Mouse (Mus musculus) forebrain, embryonic 11.5 days (tissue): Measurements from ENCODE around the gene Swi5. TPM values are rescaled to one million over a fixed set of nuclear protein-coding genes. Genes with fewer than 3 reads are reported as not detected.
A peak's percentile ranks its signal among the peaks of the same experiment; 100 is the strongest.

ENCODE experiments used
- ATAC-seq: fragments of 200-750 bp; cut with Nextera tagmentation; replicated peaks from 2 replicates; pipeline ENCODE4 v1.8.0; 2017; ENCODE audit warnings: moderate TSS enrichment; ENCODE audit not compliant: low FRiP score
- DNase-seq: peaks from one replicate; pipeline ENCODE4 v3.0.0-alpha.2; 2017; ENCODE audit warnings: low spot score
- H3K27ac ChIP-seq: fragments of 300-500 bp; sonication (generic); 2 replicates; pipeline ENCODE4 v1.5.1; 2014; ENCODE audit warnings: low read depth, low read length
- H3K27me3 ChIP-seq: fragments of 300-500 bp; sonication (generic); 2 replicates; pipeline ENCODE4 v1.6.1; 2014; ENCODE audit warnings: mild to moderate bottlenecking, low read length, mixed read lengths; ENCODE audit not compliant: control insufficient read depth, insufficient read depth
- H3K36me3 ChIP-seq: fragments of 300-500 bp; sonication (generic); 2 replicates; pipeline ENCODE4 v1.6.1; 2014; ENCODE audit warnings: mild to moderate bottlenecking, low read length, moderate library complexity, mixed read lengths; ENCODE audit not compliant: control insufficient read depth, insufficient read depth
- H3K4me1 ChIP-seq: fragments of 300-500 bp; sonication (generic); replicated peaks from 2 replicates; pipeline ENCODE4 v1.6.1; 2014; ENCODE audit warnings: low read length, mixed read lengths; ENCODE audit not compliant: control insufficient read depth, insufficient read depth
- H3K4me2 ChIP-seq: fragments of 300-500 bp; sonication (generic); 2 replicates; pipeline ENCODE4 v1.6.1; 2014; ENCODE audit warnings: low read depth, mild to moderate bottlenecking, low read length, moderate library complexity, mixed read lengths; ENCODE audit not compliant: severe bottlenecking
- H3K4me3 ChIP-seq: fragments of 300-500 bp; sonication (generic); 2 replicates; pipeline ENCODE4 v1.5.1; 2014; ENCODE audit warnings: low read depth, low read length
- H3K9ac ChIP-seq: fragments of 300-500 bp; sonication (generic); 2 replicates; pipeline ENCODE4 v1.6.1; 2014; ENCODE audit warnings: low read length
- H3K9me3 ChIP-seq: fragments of 300-500 bp; sonication (generic); 2 replicates; pipeline ENCODE4 v1.6.1; 2016; ENCODE audit warnings: low read length, mixed read lengths; ENCODE audit not compliant: control insufficient read depth
- WGBS: fragments of 180-500 bp; shearing (Covaris S2); extraction: QIAGEN DNeasy Blood & Tissue Kit; methylation state at CpG from one replicate; pipeline ENCODE4 v1.1.7; 2014; 5-methylcytosine and 5-hydroxymethylcytosine counted together
- microRNA-seq: library from miRNA; unstranded; fragments of <30 nt; microRNA quantifications from one replicate; pipeline ENCODE4, GENCODE M21; 2016; ENCODE audit not compliant: insufficient number of aligned reads
- polyA plus RNA-seq: library from polyadenylated mRNA; unstranded; fragments of >200 nt; fragmentation: Nextera tagmentation; extraction: Ambion mirVana; gene quantifications from 2 replicates; pipeline ENCODE4 v1.2.1, GENCODE M21; 2014

The Swi5 gene
- polyA plus RNA-seq, 1 experiment from 2014 or later: 345 TPM

DNA sequence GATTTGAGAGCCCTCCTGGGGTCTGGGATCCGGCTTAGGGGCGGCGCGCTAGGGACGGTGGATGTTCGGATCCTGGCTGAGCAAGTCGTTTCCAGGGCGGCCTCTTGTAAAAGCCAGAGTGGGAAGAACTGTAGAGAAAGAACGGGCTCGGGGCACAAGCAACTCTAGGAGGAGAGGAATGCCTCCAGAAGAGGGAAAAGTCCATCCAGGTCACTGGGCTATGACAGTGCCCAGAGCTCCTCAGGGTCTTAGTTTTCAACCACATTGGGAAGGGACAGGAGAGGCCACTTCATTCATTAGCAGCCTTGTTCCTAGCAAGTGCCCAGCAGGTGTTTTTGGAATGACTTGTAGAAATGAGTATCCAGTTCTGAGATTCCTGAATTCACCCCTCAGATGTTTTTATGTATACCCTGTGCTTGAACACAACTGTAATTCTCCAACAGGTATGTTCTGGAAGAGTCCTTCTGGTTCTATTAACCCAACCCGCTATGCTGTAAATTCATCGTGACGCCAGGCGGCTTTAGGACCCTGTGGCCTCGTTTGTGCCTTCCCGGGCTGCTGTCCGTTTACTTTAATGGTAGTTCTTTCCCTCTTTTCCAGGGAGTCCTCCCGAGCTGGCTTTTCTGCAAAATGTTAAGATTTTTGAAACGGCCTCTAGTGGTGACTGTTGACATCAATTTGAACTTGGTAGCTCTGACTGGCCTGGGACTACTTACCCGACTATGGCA lies 51.0 kb downstream of the Swi5 start:
- peaks cover 4% of the 10 kb centered on the region; the same call in 1 of the 2 replicates for H3K36me3 ChIP-seq

DNA sequence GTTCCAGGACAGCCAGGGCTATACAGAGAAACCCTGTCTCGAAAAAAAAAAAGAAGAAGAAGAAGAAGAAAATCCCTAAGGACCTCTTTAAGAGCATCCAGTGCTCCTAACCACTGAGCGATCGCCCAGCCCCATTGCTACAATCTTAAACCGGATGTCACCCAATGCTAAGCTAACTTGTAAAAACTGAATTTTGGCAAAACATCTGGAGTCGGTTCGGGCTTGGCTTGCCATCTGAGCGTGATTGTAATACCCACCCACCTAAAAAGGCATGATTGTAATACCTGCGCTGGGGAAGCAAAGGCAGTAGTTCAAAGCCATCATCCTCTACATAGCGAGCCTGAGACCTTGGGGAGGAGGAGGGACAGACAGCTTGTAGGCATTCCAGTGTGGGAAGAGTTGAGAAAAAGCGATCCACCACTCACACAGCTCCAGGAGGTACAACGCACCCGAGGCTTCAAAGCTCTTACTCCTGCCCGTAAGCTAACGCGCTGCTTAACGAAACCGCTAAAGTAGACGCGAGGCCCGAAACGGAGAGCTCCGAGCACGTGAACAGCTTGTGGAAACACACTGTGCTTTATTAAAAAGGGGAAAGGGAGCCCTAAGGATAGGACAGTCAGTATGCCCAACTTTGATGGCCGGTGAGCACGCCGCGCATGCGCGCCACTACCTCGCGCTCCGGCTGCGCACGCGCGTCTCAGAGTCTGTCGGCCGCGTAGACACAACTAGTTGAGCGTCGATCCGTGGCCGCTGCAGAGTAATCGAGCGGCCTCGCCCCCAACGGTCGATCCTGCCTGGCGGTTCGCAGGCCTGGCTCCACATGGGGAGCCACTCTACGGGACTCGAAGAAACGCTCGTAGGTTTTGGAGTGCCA lies 51.8 kb downstream of the Swi5 start, which contains the start of gene Pomt1:
TSS of gene Pomt1 (plus strand) at position 705 of the 874 bp plus-strand sequence.
- no peaks in the 10 kb centered on the region for H3K27me3 ChIP-seq
- peaks cover 8% of the 10 kb centered on the region for H3K36me3 ChIP-seq
- ATAC-seq: peak; percentile 93
- peak within 1 kb of the TSS; percentile 76 for H3K4me2 ChIP-seq
- peak within 1 kb of the TSS; percentile 75 for H3K27ac ChIP-seq
- H3K9me3 ChIP-seq: no peaks in the 10 kb centered on the region
- peak; percentile 97 for DNase-seq
- peak within 1 kb of the TSS; percentile 59 for H3K4me3 ChIP-seq
- H3K9ac ChIP-seq: peak within 1 kb of the TSS; percentile 77
- WGBS: under 1% methylated on average over 54 of the region's 54 CpGs
- peaks cover 6% of the 10 kb centered on the region; the same call in 1 of the 2 replicates for H3K4me1 ChIP-seq

More for the DNA sequence above, 51.0 kb downstream of the Swi5 start:
- DNase-seq (no peak), ATAC-seq (0 out of 2 replicates have a peak, but pooled peaks have one; percentile 42)
- WGBS: under 1% methylated on average over 20 of the region's 20 CpGs
- H3K27me3 ChIP-seq: no peaks in the 10 kb centered on the region
- peak overlapping the region; percentile 59 for H3K4me3 ChIP-seq
- H3K4me2 ChIP-seq: peak overlapping the region; percentile 76
- no peaks in the 10 kb centered on the region for H3K9me3 ChIP-seq
- H3K9ac ChIP-seq: peak overlapping the region; percentile 63
- peaks cover 6% of the 10 kb centered on the region; the same call in 1 of the 2 replicates for H3K4me1 ChIP-seq
- peak overlapping the region; percentile 13; the same call in 1 of the 2 replicates for H3K27ac ChIP-seq

DNA sequence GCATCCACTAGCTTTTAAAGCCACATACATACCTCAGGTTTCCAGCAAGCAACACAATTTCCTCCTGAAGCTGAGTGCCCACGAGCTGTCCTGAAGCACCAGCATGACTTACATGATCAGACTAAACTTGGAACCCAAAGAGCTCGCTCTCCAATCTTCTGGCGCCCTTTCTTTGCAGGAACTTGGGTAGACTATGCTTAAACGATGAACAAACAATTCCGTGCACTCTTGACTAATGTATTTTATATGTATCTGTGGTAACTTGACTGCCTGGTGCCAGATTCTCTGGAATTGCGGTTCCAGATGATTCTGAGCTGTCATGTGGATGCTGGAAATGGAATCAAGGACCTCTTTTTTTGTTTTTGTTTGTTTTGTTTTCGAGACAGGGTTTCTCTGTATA lies 52.4 kb downstream of the Swi5 start:
- H3K27me3 ChIP-seq: no peaks in the 10 kb centered on the region
- no peak for ATAC-seq
- peaks cover 6% of the 10 kb centered on the region; the same call in 1 of the 2 replicates for H3K4me1 ChIP-seq
- 42% methylated on average over 7 of the region's 7 CpGs for WGBS
- H3K9me3 ChIP-seq: no peaks in the 10 kb centered on the region
- peaks cover 8% of the 10 kb centered on the region for H3K36me3 ChIP-seq
- H3K9ac ChIP-seq: peak overlapping the region; percentile 77
- H3K4me3 ChIP-seq: peak overlapping the region; percentile 59
- DNase-seq: no peak
- no peak overlapping the region for H3K27ac ChIP-seq
- H3K4me2 ChIP-seq: peak overlapping the region; percentile 76

Small RNA genes lying within 50 kb of the gene (microRNA-seq; reads per million reads assigned to microRNA genes)
- not detected for gene Gm23363
- 334 reads per million, percentile 54 among the genes with 10 or more reads in this experiment for gene Mir199b

Other genes starting within 250 kb of the Swi5 start
- 1.5 and 1.8 TPM in 2 replicates for gene Fam78a, start 203.2 kb downstream of the Swi5 start, polyA plus RNA-seq
- gene Plpp7, start 192.5 kb downstream of the Swi5 start, polyA plus RNA-seq: 5.7 and 7.3 TPM in 2 replicates
- 98.0 and 102 TPM in 2 replicates for gene Prrc2b, start 137.0 kb downstream of the Swi5 start, polyA plus RNA-seq
- 26.3 and 33.3 TPM in 2 replicates for gene Pomt1, start 51.5 kb downstream of the Swi5 start, polyA plus RNA-seq
- 78.4 and 89.0 TPM in 2 replicates for gene Uck1, start 27.9 kb downstream of the Swi5 start, polyA plus RNA-seq
- 22.4 and 22.6 TPM in 2 replicates for gene Golga2, start 691 bp downstream of the Swi5 start, polyA plus RNA-seq
- gene Ciz1, start 64.3 kb upstream of the Swi5 start, polyA plus RNA-seq: 62.6 and 69.0 TPM in 2 replicates
- gene Dnm1, start 65.3 kb upstream of the Swi5 start, polyA plus RNA-seq: 12.4 and 12.8 TPM in 2 replicates
- gene 1110008P14Rik, start 93.9 kb upstream of the Swi5 start, polyA plus RNA-seq: 37.7 and 45.4 TPM in 2 replicates
- gene Lcn2, start 100.2 kb upstream of the Swi5 start, polyA plus RNA-seq: 0.28 TPM in 1 of 2 replicates, not detected in the other
- gene Ptges2, start 107.8 kb upstream of the Swi5 start, polyA plus RNA-seq: 28.0 and 29.4 TPM in 2 replicates
- gene Naif1, start 162.4 kb upstream of the Swi5 start, polyA plus RNA-seq: 6.6 and 7.1 TPM in 2 replicates
- 25.9 and 26.6 TPM in 2 replicates for gene Slc25a25, start 163.4 kb upstream of the Swi5 start, polyA plus RNA-seq
- gene Fam102a, start 247.3 kb upstream of the Swi5 start, polyA plus RNA-seq: 10.4 and 10.6 TPM in 2 replicates